Mouse (Mus musculus): Measurements from ENCODE around the gene Aloxe3. TPM values are rescaled to one million over a fixed set of nuclear protein-coding genes. Genes with fewer than 3 reads are reported as not detected.
A peak's percentile ranks its signal among the peaks of the same experiment; 100 is the strongest.

The Aloxe3 gene
- total RNA-seq, 2 experiments from 2014 or later, result 0.18 TPM; not detected in 1

GRCm38 (mm10) chr11:69106842-69107241 lies 18.9 kb upstream of the Aloxe3 start:
- no peak for ATAC-seq (ENCODE audit: poor library complexity, severe bottlenecking)

- ATAC-seq (ENCODE audit: poor library complexity, severe bottlenecking), result no peak
These were observed 18.0 kb upstream of the Aloxe3 start for GRCm38 (mm10) chr11:69107676-69108075.

- no peak for ATAC-seq (ENCODE audit: poor library complexity, severe bottlenecking)
These were observed 17.5 kb upstream of the Aloxe3 start for GRCm38 (mm10) chr11:69108223-69108622.

DNA sequence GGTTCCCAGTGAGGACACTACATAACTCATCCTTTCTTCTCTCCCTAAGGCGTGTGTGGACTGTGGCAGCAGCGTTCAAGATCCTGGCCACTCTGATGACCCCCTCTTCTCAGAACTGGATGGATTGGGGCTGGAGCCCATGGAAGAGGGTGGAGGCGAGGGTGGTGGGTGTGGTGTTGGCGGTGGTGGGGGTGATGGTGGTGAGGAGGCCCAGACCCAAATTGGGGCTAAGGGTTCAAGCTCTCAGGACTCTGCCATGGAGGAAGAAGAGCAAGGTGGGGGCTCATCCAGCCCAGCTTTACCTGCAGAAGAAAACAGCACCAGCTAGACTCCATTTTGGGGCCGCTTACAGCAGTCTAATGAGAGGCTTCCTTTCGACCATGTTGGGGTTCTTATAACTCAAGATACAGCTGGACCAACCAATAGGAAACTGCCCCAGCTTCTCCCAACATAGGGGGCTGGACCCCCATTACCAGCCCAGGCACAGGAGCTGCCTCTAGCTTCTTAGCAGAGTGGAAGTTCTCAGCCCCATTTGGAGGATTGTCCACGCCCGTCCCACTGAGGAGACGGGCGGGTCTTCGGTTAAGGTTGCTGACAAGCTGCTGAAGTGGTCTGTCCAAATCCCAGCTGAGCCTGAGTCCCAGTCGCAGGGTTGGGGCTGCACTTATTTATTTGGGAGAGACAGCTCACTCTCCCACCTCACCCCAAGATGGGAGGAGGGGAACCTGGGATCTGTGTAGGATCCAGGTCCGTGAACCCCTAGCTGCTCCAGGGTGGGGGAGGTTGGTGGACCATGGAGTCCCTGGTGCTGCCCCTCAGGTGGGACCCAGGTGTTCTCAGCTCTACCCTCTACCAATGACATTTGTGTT lies 16.4 kb upstream of the Aloxe3 start:
- no peak for ATAC-seq (ENCODE audit: poor library complexity, severe bottlenecking)

- ATAC-seq (ENCODE audit: poor library complexity, severe bottlenecking), result peak; percentile 82
These were observed 15.2 kb upstream of the Aloxe3 start for GRCm38 (mm10) chr11:69110319-69111046.

DNA sequence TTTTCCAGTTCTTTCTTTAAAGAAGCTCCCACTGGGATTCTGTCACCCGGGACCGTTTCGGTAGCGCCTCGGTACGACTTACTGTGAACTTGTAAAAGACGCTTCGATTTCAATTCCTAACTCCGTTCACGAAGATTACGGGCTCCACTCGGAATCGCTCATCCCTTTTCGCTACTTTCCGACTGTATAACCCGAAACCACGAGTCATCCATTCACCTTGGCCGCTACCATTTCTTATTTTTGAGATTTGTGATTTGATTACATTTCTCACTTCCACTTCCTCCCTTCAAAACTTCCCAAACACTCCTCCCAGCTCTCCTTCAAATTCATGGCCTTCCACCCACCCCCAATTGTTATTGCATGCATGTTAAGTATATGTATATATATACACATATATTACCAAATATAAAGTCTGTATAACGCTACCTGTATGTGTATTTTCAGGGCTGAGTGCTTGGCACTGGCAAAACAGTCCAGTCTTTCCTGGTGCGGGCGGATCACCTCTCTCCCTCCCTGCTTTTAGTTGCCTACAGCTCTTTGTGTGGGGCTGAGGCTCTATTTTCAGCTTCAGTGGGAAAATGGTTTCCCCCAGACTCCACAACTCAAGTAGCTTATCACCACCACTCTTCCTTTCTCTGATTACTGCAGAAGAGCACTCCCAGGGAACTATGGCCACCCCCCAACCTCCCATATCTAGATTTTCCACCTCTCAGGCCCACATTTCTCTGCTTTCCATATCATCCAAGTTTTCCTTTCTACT lies 14.5 kb upstream of the Aloxe3 start:
- ATAC-seq (ENCODE audit: poor library complexity, severe bottlenecking), result no peak

DNA sequence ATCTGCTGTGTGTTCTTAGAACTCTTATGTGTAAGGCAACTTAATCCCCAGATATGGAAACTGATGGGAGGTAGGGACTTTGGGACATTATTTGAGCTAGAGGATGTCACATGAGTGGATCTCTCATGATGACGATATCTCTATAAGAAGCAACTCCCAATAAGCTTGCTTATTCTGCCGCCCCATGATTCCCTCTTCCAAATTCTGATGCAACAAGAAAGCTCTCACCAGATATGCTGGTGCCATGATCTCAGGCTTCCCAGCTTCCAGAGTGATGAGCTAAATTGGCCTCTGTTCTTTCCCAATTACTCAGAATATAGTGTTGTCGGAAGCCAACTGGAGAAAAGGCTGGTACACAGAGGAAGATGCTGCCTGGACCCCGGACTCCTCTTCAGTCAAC lies 13.8 kb upstream of the Aloxe3 start:
- ATAC-seq (ENCODE audit: poor library complexity, severe bottlenecking), result no peak

GRCm38 (mm10) chr11:69114018-69114417 lies 11.7 kb upstream of the Aloxe3 start:
- no peak for ATAC-seq (ENCODE audit: poor library complexity, severe bottlenecking)

DNA sequence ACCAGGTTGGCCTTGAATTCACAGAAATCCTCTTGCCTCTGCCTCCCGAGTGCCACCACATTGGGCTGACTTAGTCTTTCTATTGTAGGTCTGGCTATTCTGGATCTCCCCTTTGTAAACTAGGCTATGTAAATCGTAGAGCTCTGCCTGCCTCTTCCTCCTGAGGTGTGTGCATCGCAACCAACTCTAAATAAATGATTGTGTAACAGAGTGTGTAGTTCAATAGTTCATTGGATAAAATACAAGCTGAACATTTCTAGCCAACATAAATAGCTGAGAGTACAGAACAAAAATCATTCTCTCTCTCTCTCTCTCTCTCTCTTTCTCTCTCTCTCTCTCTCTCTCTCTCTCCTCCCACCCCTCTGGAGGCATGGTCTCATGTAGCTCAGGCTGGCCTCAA lies 11.1 kb upstream of the Aloxe3 start:
- ATAC-seq (ENCODE audit: poor library complexity, severe bottlenecking), result no peak

GRCm38 (mm10) chr11:69116843-69117242 lies 8.9 kb upstream of the Aloxe3 start:
- no peak for ATAC-seq (ENCODE audit: poor library complexity, severe bottlenecking)

DNA sequence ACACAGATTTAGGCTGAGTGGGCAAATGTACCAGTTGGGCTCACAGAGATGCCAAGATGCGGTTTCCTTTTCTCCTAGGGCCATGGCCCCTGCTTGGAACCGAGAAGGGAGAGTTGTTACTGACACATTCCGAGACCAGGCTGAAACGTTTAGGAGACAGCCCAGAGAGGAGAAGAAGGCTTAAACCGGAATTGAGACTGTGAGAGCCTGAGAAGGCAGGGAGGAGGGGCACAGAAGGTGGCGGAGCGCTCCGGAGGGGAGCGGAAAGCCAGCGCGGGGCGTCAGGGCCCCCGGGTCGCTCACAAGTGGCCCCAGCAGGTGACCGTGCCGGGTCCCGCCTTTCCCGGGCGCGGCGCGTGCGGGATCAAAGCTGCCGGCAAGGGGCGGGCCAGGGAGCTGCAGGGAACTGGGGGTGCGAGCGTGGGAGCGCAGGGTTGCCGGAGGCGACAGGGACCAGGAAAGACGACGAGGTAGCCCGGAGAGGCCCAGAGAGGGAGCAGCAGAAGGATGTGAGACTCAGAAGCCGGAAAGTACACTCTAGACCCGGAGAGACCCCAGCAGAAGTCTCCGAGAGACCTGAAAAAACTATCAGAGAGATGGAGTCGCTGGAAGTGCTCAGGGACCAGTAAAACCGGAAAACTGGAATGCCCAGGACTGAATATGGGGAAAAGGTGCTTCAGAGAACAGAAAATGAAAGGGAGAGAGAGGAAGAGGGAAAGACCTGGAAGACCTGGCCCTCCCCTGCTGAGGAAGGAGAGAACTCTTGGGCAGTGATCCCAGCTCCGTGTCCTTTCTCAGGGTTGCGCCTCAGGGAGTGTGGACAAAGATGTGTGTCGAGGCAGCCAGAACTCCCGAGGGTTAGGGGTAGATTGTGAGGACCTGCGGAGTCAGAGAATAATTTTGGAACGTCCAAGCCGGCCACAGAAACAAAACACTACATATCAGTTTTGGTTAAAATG lies 7.7 kb upstream of the Aloxe3 start:
- ATAC-seq (ENCODE audit: poor library complexity, severe bottlenecking), result peak; percentile 23

DNA sequence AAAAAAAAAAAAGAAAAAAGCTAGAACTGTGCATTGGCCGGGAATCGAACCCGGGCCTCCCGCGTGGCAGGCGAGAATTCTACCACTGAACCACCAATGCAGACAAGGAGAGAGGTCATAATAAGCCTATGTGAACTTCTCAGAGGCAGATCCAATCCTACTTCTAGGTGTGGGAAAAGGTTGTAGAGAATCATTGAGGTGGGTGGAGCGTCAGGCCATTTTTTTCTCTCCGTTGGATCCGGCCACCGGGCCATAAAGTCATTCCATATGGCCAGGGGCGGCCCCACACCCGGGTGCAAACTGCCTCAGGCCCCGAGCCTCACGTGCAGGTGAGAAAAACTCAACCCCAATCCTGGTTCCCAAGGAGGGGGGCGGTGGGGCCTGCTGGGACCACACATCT lies 6.9 kb upstream of the Aloxe3 start:
- peak; percentile 13; the same call in 1 of the 2 replicates for ATAC-seq (ENCODE audit: poor library complexity, severe bottlenecking)

DNA sequence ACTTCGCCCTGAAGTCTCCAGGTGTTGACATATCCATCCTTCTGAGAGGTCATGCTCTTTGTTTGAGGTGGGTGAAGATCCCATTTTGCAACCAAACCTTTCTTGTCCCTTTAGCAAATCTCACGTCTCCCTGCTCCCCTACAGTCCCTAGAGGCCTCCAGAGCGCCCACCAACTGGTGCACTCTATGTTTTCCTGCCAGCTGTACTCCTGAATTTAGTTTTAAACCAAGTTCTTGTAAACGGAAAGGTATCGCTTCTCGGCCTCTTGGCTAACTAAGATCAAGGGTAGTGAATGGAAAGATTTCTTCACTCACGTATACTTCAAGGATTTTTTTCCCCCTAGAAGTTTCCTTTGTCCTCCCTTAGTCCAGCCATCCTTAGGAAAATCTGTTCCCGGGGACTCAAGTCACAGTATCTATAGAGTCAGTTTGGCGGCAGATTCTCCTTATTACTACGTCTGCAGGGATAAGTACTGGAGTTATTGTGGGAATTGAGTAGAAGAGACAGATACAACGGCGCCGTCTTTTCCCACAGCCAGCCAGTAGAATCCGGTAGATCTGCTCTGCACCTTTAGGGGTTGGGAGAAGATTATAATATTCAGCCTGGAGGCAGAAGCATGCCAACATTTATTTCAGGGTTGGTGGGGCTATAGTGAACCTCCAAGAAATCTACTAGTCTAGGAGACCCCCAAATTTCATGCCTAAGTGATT lies 6.1 kb upstream of the Aloxe3 start:
- ATAC-seq (ENCODE audit: poor library complexity, severe bottlenecking), result no peak

DNA sequence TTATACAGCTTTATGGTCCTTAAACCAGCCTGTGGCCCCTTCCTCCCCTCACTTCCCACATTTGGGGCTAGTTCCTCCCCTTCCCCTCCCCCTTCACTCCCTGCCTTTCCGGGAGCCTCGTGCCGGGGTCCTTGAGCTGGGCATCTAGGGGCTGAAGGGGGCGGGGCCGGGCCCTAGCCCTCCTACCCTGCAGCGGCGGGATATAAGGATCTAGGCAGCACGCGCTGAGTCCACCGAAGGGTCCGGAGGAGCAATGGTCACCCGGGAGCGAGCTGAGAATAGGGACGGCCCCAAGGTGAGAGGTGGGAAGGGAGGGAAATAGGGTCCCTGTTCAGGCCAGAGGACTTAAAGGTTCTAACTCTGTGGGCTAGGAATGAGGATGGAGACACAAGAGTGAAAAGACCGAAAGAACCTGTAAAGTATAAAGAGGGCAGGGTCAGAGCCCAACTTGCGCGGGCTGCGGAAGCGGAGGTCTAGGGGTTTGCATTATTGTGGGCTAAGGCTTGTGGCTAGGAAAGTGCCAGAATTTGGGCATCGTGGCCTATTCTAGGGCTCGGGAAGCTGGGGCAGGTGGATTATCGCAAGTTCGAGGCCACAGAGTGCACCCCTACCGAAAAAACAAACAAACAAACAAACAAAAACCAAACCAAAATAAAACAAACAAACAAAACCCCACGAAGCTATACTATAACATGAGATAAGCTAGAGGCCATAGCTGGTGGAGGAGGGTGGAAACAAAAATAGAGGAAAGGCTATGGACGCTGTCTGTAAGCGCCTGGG lies 5.3 kb upstream of the Aloxe3 start, which contains the start of gene Hes7:
Gene Hes7, plus strand, starts transcription at position 184 of the 780 bp plus-strand sequence.
- no peak for ATAC-seq (ENCODE audit: poor library complexity, severe bottlenecking)

GRCm38 (mm10) chr11:69121001-69121740 lies 4.5 kb upstream of the Aloxe3 start:
- no peak for ATAC-seq (ENCODE audit: poor library complexity, severe bottlenecking)

- no peak for ATAC-seq (ENCODE audit: poor library complexity, severe bottlenecking)
These were observed 3.9 kb upstream of the Aloxe3 start for GRCm38 (mm10) chr11:69121741-69122335.

- peak; percentile 28 for ATAC-seq (ENCODE audit: poor library complexity, severe bottlenecking)
These were observed 3.3 kb upstream of the Aloxe3 start, which contains the start of gene 9130213A22Rik for GRCm38 (mm10) chr11:69122336-69122951. Gene 9130213A22Rik, minus strand, starts transcription at chr11:69122589.
